26 mouse cellular contexts compared by ENCODE assay signal in the genomic region with DNA sequence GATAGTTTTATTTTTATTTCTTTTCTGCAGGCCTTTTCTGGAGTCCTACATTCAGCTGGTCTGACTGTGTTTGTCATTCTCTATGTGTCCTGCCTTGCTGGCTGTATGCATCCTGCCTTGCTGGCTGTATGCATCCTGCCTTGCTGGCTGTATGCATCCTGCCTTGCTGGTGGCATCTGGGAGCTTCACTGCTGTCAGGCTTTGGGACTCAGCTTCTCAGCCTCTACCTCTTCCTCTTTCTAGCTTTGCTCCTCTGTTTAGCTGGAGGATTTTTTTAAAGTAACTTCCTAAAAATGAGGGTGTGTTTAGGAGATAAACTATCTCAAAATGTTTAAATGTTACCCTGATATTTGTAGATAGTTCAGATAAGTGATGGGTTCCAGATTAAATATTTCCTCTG. TPM values are rescaled to one million over a fixed set of nuclear protein-coding genes. Genes with fewer than 3 reads are reported as not detected.
"Had no signal": no experiment of that assay in that cellular context is flagged by ENCODE, and none has a peak within 500 bp of the region (broad histone marks: within the 10 kb centered on the region; RNA-seq: fewer than 3 reads in every experiment).

No protein-coding gene starts in this region.

- H3K27ac ChIP-seq: liver, embryonic 15.5 days; lung, embryonic 15.5 days; macrophage; midbrain, embryonic 13.5 days; midbrain, embryonic 15.5 days; neural tube, embryonic 13.5 days; neural tube, embryonic 15.5 days had no signal

- DNase-seq: liver, postnatal 0 days; lung, adult 2 months; lung, postnatal 14 days; lung, postnatal 36 days; retina, postnatal 1 day; right cerebral cortex, adult 18-20 months; right cerebral cortex, postnatal 25 days; right cerebral cortex, postnatal 4 days; spleen, adult 18-20 months; thymus, adult 2 months; thymus, postnatal 36 days had no signal

- H3K36me3 ChIP-seq: liver, embryonic 15.5 days; lung, embryonic 15.5 days; midbrain, embryonic 13.5 days; midbrain, embryonic 15.5 days; neural tube, embryonic 13.5 days; neural tube, embryonic 15.5 days had no signal

- H3K9ac ChIP-seq: liver, embryonic 15.5 days; liver, postnatal 0 days; lung, embryonic 15.5 days; midbrain, embryonic 13.5 days; midbrain, embryonic 15.5 days; neural tube, embryonic 13.5 days; neural tube, embryonic 15.5 days had no signal

- H3K9me3 ChIP-seq: liver, embryonic 15.5 days; lung, embryonic 15.5 days; megakaryocyte, embryonic 14.5 days; midbrain, embryonic 13.5 days; midbrain, embryonic 15.5 days; neural tube, embryonic 13.5 days; neural tube, embryonic 15.5 days had no signal

- H3K4me2 ChIP-seq: liver, embryonic 15.5 days; lung, embryonic 15.5 days; midbrain, embryonic 11.5 days; midbrain, embryonic 13.5 days; midbrain, embryonic 15.5 days; neural tube, embryonic 13.5 days; neural tube, embryonic 15.5 days had no signal

- ATAC-seq: liver, postnatal 0 days; lung, postnatal 0 days; midbrain, embryonic 13.5 days; midbrain, embryonic 15.5 days had no signal

- H3K4me1 ChIP-seq: liver, embryonic 15.5 days; lung, embryonic 15.5 days; megakaryocyte, embryonic 14.5 days; midbrain, embryonic 13.5 days; midbrain, embryonic 15.5 days; neural tube, embryonic 13.5 days; neural tube, embryonic 15.5 days had no signal

- H3K27me3 ChIP-seq: liver, embryonic 15.5 days; lung, embryonic 15.5 days; megakaryocyte, embryonic 14.5 days; midbrain, embryonic 13.5 days; midbrain, embryonic 15.5 days; neural tube, embryonic 13.5 days; neural tube, embryonic 15.5 days had no signal

- H3K4me3 ChIP-seq: liver, embryonic 15.5 days; lung, embryonic 15.5 days; megakaryocyte, embryonic 14.5 days; midbrain, embryonic 13.5 days; midbrain, embryonic 15.5 days; myocyte; neural tube, embryonic 13.5 days; neural tube, embryonic 15.5 days had no signal

RNA-seq across cellular contexts. Expression of a gene that starts 36.0 kb away (rescaled TPM):
- total RNA-seq: midbrain, postnatal 0 days had no signal
- polyA plus RNA-seq: liver, embryonic 15.5 days; lung, postnatal 0 days; midbrain, embryonic 11.5 days; midbrain, embryonic 13.5 days; midbrain, embryonic 15.5 days; midbrain, postnatal 0 days; neural tube, embryonic 11.5 days; neural tube, embryonic 13.5 days; neural tube, embryonic 15.5 days; stomach, embryonic 14.5 days; stomach, embryonic 16.5 days had no signal
